Mouse (Mus musculus) midbrain, embryonic 13.5 days (tissue): ENCODE results near the gene Efna2. TPM values are rescaled to one million over a fixed set of nuclear protein-coding genes. Genes with fewer than 3 reads are reported as not detected.
A peak's percentile ranks its signal among the peaks of the same experiment; 100 is the strongest.

Experiments
- ATAC-seq: fragments of 200-750 bp; cut with Nextera tagmentation; 2 replicates; pipeline ENCODE4 v1.8.0; 2017; ENCODE audit warnings: mild to moderate bottlenecking, moderate TSS enrichment, moderate library complexity
- H3K27ac ChIP-seq: fragments of 300-500 bp; sonication (generic); 2 replicates; pipeline ENCODE4 v1.5.1; 2015; ENCODE audit warnings: inconsistent platforms, mild to moderate bottlenecking, moderate library complexity
- H3K27me3 ChIP-seq: fragments of 300-500 bp; sonication (generic); 2 replicates; pipeline ENCODE4 v1.6.1; 2015; ENCODE audit warnings: mild to moderate bottlenecking, inconsistent platforms
- H3K36me3 ChIP-seq: fragments of 300-500 bp; sonication (generic); 2 replicates; pipeline ENCODE4 v1.6.1; 2015; ENCODE audit warnings: mild to moderate bottlenecking, inconsistent platforms
- H3K4me1 ChIP-seq: fragments of 300-500 bp; sonication (generic); replicated peaks from 2 replicates; pipeline ENCODE4 v1.6.1; 2015; ENCODE audit warnings: inconsistent platforms
- H3K4me2 ChIP-seq: fragments of 300-500 bp; sonication (generic); replicated peaks from 2 replicates; pipeline ENCODE4 v1.6.1; 2015; ENCODE audit warnings: moderate library complexity, mild to moderate bottlenecking, inconsistent platforms
- H3K4me3 ChIP-seq: fragments of 300-500 bp; sonication (generic); replicated peaks from 2 replicates; pipeline ENCODE4 v1.5.1; 2015; ENCODE audit warnings: mild to moderate bottlenecking, inconsistent platforms
- H3K9ac ChIP-seq: fragments of 300-500 bp; sonication (generic); replicated peaks from 2 replicates; pipeline ENCODE4 v1.6.1; 2015; ENCODE audit warnings: mild to moderate bottlenecking, inconsistent platforms
- H3K9me3 ChIP-seq: fragments of 300-500 bp; sonication (generic); 2 replicates; pipeline ENCODE4 v1.6.1; 2016; ENCODE audit warnings: mild to moderate bottlenecking, inconsistent platforms
- WGBS: fragments of 180-500 bp; shearing (Covaris S2); methylation state at CpG from one replicate; pipeline ENCODE4 v1.1.7; 2015; 5-methylcytosine and 5-hydroxymethylcytosine counted together
- polyA plus RNA-seq: library from polyadenylated mRNA; unstranded; fragments of >200 nt; fragmentation: Nextera tagmentation; extraction: Ambion mirVana; gene quantifications from 2 replicates; pipeline ENCODE4 v1.2.1, GENCODE M21; 2015

The Efna2 gene
- polyA plus RNA-seq, 1 experiment from 2014 or later: 41.3 TPM

DNA sequence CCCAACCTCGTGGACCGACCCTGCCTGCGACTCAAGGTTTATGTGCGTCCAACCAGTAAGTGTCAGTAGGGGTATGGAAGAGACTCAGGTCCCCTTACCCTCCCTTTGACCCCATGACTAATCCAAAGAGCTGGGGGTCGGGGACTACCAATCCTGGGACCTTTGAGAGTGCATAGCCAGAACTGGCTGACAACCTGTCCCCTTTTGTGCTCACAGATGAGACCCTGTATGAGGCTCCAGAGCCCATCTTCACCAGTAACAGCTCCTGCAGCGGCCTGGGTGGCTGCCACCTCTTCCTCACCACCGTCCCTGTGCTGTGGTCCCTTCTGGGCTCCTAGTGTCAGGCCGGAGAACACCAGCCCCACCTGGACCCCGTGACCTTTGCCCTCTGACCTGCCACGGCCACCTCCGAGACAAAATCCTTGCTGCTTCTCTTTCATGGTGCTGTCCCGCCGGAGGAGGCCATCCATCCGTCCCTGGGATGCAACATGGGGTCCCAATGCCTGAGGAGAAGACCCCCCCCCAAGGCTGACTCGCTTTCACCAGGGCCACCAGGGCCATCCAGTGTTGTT lies 9.3 kb downstream of the Efna2 start:
- H3K27me3 ChIP-seq: peaks cover 9% of the 10 kb centered on the region; the same call in 1 of the 2 replicates
- no peak for ATAC-seq
- H3K9ac ChIP-seq: peak overlapping the region; percentile 63
- 43% methylated on average over 15 of the region's 15 CpGs for WGBS
- peaks cover 72% of the 10 kb centered on the region for H3K4me1 ChIP-seq
- peaks cover 31% of the 10 kb centered on the region for H3K36me3 ChIP-seq
- H3K27ac ChIP-seq: peak overlapping the region; percentile 96
- H3K9me3 ChIP-seq: no peaks in the 10 kb centered on the region
- H3K4me2 ChIP-seq: peak overlapping the region; percentile 67
- peak overlapping the region; percentile 16; the same call in 1 of the 2 replicates for H3K4me3 ChIP-seq

DNA sequence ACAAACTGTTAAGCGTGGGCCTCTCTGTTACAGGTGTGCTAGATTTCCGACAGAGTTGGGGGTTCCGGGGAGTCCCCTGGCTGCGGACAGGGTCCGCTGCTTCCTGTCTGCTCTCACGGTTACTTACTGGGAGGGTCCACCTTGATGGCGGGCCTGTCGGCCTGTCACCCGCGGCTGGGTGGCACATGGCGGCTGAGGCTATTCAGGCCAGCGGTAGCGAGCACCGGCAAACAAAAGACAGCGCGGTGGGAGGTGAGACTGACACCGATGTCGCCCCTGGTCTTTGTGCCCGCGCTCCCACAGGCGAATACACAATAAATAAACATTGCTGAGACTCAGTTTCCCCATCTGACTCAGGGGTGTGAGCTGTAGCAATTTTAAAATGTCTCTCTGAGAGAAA lies 10.7 kb downstream of the Efna2 start:
- WGBS: under 1% methylated on average over 21 of the region's 21 CpGs
- Histone ChIP-seq H3K4me2 (peak overlapping the region; percentile 67), H3K27ac (peak overlapping the region; percentile 96), H3K36me3 (peaks cover 28% of the 10 kb centered on the region), H3K9ac (peak overlapping the region; percentile 79), H3K9me3 (no peaks in the 10 kb centered on the region), H3K4me3 (peak overlapping the region; percentile 40), H3K4me1 (peaks cover 74% of the 10 kb centered on the region), H3K27me3 (peaks cover 9% of the 10 kb centered on the region; the same call in 1 of the 2 replicates)
- peak; percentile 9; the same call in 1 of the 2 replicates for ATAC-seq

- peaks cover 71% of the 10 kb centered on the region for H3K4me1 ChIP-seq
- under 1% methylated on average over 48 of the region's 48 CpGs for WGBS
- H3K9ac ChIP-seq: peak overlapping the region; percentile 79
- no peaks in the 10 kb centered on the region for H3K9me3 ChIP-seq
- ATAC-seq: peak; percentile 46
- peaks cover 28% of the 10 kb centered on the region for H3K36me3 ChIP-seq
- H3K4me3 ChIP-seq: peak overlapping the region; percentile 40
- H3K4me2 ChIP-seq: peak overlapping the region; percentile 67
- peak overlapping the region; percentile 96 for H3K27ac ChIP-seq
- H3K27me3 ChIP-seq: peaks cover 9% of the 10 kb centered on the region; the same call in 1 of the 2 replicates
These were observed 11.3 kb downstream of the Efna2 start for GRCm38 (mm10) chr10:80190491-80191051.

GRCm38 (mm10) chr10:80193976-80194375 lies 14.7 kb downstream of the Efna2 start:
- peaks cover 2% of the 10 kb centered on the region; the same call in 1 of the 2 replicates for H3K27me3 ChIP-seq
- WGBS: 33% methylated on average over 6 of the region's 6 CpGs
- H3K9ac ChIP-seq: peak overlapping the region; percentile 42; the same call in 1 of the 2 replicates

GRCm38 (mm10) chr10:80194441-80194840 lies 15.2 kb downstream of the Efna2 start:
- Histone ChIP-seq H3K36me3 (no peaks in the 10 kb centered on the region), H3K4me2 (no peak overlapping the region), H3K9ac (peak overlapping the region; percentile 42; the same call in 1 of the 2 replicates), H3K4me3 (no peak overlapping the region), H3K27ac (peak overlapping the region; percentile 86), H3K4me1 (peaks cover 69% of the 10 kb centered on the region), H3K27me3 (no peaks in the 10 kb centered on the region), H3K9me3 (no peaks in the 10 kb centered on the region)
- ATAC-seq: no peak
- WGBS: 4% methylated on average over 8 of the region's 8 CpGs

More at GRCm38 (mm10) chr10:80193976-80194375, 14.7 kb downstream of the Efna2 start:
- no peak overlapping the region for H3K4me3 ChIP-seq
- no peak overlapping the region for H3K4me2 ChIP-seq
- ATAC-seq: no peak
- peak overlapping the region; percentile 86 for H3K27ac ChIP-seq
- no peaks in the 10 kb centered on the region for H3K9me3 ChIP-seq
- H3K4me1 ChIP-seq: peaks cover 72% of the 10 kb centered on the region
- H3K36me3 ChIP-seq: peaks cover 3% of the 10 kb centered on the region

- Histone ChIP-seq H3K4me2 (no peak overlapping the region), H3K36me3 (no peaks in the 10 kb centered on the region), H3K4me3 (no peak overlapping the region), H3K27me3 (no peaks in the 10 kb centered on the region), H3K4me1 (peaks cover 64% of the 10 kb centered on the region), H3K27ac (peak overlapping the region; percentile 62; the same call in 1 of the 2 replicates), H3K9me3 (no peaks in the 10 kb centered on the region), H3K9ac (no peak overlapping the region)
- 62% methylated on average over 1 of the region's 1 CpGs for WGBS
- no peak for ATAC-seq
These were observed 16.9 kb downstream of the Efna2 start for GRCm38 (mm10) chr10:80196167-80196566.

DNA sequence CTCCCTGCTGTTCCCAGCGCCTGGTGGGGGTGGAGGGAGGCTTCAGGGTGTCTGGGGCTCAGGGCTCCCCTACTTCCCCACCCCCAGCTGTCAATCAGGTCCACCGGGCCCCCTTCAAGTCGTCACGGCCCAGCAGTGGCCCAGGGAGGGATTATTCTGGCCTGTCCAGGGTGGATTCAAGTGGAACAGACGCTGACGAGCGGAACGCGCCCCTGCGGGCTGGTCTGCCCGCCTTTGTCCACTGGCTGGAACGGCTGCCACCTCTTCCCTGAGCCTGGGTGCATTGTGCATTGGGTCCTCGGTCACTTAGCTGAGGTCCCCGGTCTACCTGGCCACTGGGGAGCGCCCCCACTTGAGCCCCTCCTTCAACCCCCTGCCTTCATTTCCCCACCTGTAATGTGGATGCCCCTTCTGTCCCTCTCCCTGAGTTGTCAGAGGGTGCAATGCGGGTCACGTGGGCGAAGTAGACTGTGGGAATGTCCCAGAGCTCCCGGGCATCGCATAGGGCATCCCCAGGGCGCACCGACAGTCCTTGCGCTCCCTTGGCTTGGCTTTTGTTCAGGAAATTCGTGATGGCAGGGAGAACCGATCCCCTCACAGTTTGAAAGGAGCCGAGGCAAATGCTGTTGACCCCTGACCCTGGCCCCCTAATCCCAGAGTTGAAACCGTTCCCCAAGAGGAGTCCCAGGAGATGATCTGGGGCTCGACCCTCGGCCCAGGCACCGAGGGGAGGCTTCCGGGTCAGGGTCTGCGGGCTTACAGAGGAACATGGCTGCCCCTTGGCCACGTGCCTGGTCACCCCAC lies 17.7 kb downstream of the Efna2 start:
- peak overlapping the region; percentile 39; the same call in 1 of the 2 replicates for H3K9ac ChIP-seq

DNA sequence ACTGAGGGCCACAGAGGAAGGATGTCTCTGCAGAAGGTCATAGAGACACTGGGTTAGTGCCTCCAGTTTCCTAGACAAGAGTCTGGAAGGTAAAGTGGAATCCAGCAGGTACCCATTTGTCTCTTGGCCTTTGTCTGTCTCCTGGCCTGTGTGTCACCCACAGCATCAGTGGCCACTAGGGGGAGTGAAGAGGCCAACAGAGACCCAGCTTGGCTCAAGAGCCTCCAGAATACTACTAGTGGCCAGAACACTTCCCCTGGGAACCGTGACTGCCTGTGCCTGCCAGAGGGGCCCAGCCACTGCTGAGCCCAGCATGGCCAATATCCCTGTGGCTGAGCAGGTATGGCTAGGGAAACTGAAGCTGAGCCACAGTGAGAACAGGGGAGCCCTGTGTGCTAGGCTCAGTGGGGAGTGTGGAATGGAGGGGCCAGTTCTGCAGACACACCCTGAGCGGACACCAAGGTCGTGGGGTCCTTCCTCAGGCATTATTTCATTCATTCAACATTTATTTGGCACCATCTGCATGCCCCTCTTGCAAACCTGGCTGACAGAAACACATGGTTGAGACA lies 20.2 kb downstream of the Efna2 start:
- H3K27me3 ChIP-seq: no peaks in the 10 kb centered on the region
- H3K4me3 ChIP-seq: no peak overlapping the region
- no peak overlapping the region for H3K4me2 ChIP-seq
- WGBS: 48% methylated on average over 3 of the region's 3 CpGs
- H3K36me3 ChIP-seq: no peaks in the 10 kb centered on the region
- H3K27ac ChIP-seq: peak overlapping the region; percentile 70
- H3K9me3 ChIP-seq: no peaks in the 10 kb centered on the region
- no peak overlapping the region for H3K9ac ChIP-seq
- H3K4me1 ChIP-seq: peaks cover 53% of the 10 kb centered on the region
- ATAC-seq: peak; percentile 76

More for the DNA sequence above, 17.7 kb downstream of the Efna2 start:
- peaks cover 62% of the 10 kb centered on the region for H3K4me1 ChIP-seq
- H3K36me3 ChIP-seq: no peaks in the 10 kb centered on the region
- no peak overlapping the region for H3K4me2 ChIP-seq
- 0 out of 2 replicates have a peak, but pooled peaks have one; percentile 28 for ATAC-seq
- no peaks in the 10 kb centered on the region for H3K9me3 ChIP-seq
- no peaks in the 10 kb centered on the region for H3K27me3 ChIP-seq
- no peak overlapping the region for H3K4me3 ChIP-seq
- 15% methylated on average over 33 of the region's 33 CpGs for WGBS
- H3K27ac ChIP-seq: peak overlapping the region; percentile 62

GRCm38 (mm10) chr10:80200485-80200884 lies 21.2 kb downstream of the Efna2 start:
- Histone ChIP-seq H3K4me1 (peaks cover 46% of the 10 kb centered on the region), H3K4me3 (no peak overlapping the region), H3K4me2 (no peak overlapping the region), H3K27ac (peak overlapping the region; percentile 70), H3K36me3 (no peaks in the 10 kb centered on the region), H3K9me3 (no peaks in the 10 kb centered on the region), H3K27me3 (no peaks in the 10 kb centered on the region), H3K9ac (0 out of 2 replicates have a peak overlapping the region, but pooled peaks have one; percentile 32)
- 0 out of 2 replicates have a peak, but pooled peaks have one; percentile 14 for ATAC-seq
- WGBS: 43% methylated on average over 6 of the region's 6 CpGs

GRCm38 (mm10) chr10:80204055-80204454 lies 24.8 kb downstream of the Efna2 start:
- H3K27ac ChIP-seq: peak overlapping the region; percentile 71

GRCm38 (mm10) chr10:80207201-80207600 lies 27.9 kb downstream of the Efna2 start:
- ATAC-seq: no peak
- H3K9me3 ChIP-seq: no peaks in the 10 kb centered on the region
- no peaks in the 10 kb centered on the region for H3K27me3 ChIP-seq
- no peak overlapping the region for H3K4me3 ChIP-seq
- no peak overlapping the region for H3K4me2 ChIP-seq
- 0 out of 2 replicates have a peak overlapping the region, but pooled peaks have one; percentile 46 for H3K9ac ChIP-seq
- peaks cover 38% of the 10 kb centered on the region for H3K4me1 ChIP-seq
- 44% methylated on average over 1 of the region's 1 CpGs for WGBS
- no peaks in the 10 kb centered on the region for H3K36me3 ChIP-seq
- peak overlapping the region; percentile 93 for H3K27ac ChIP-seq

More at GRCm38 (mm10) chr10:80204055-80204454, 24.8 kb downstream of the Efna2 start:
- Histone ChIP-seq H3K4me2 (no peak overlapping the region), H3K4me3 (no peak overlapping the region), H3K4me1 (peaks cover 46% of the 10 kb centered on the region), H3K27me3 (no peaks in the 10 kb centered on the region), H3K9me3 (no peaks in the 10 kb centered on the region), H3K9ac (peak overlapping the region; percentile 11; the same call in 1 of the 2 replicates), H3K36me3 (no peaks in the 10 kb centered on the region)
- 9% methylated on average over 7 of the region's 7 CpGs for WGBS
- ATAC-seq: no peak
